Mouse (Mus musculus): ENCODE data around the gene Tmod3. TPM values are rescaled to one million over a fixed set of nuclear protein-coding genes. Genes with fewer than 3 reads are reported as not detected.

Tmod3 gene
- 59.1 TPM in 2 replicates for polyA plus RNA-seq (2012; rRNA removed)

GRCm38 (mm10) chr9:75559512-75560012, at the start of gene Tmod3:
Tmod3 (minus strand) TSS chr9:75559657.

Other genes with a start within 250 kb of the Tmod3 start
- not detected in 2 replicates for gene Bcl2l10, start 211.9 kb downstream of the Tmod3 start, polyA plus RNA-seq (2012; rRNA removed)
- 83.6 and 88.0 TPM in 2 replicates for gene Mapk6, start 149.7 kb downstream of the Tmod3 start, polyA plus RNA-seq (2012; rRNA removed)
- 26.7 and 28.1 TPM in 2 replicates for gene Leo1, start 118.1 kb downstream of the Tmod3 start, polyA plus RNA-seq (2012; rRNA removed)
- 44.8 and 48.5 TPM in 2 replicates for gene Tmod2, start 51.7 kb upstream of the Tmod3 start, polyA plus RNA-seq (2012; rRNA removed)
- gene Lysmd2, start 66.1 kb upstream of the Tmod3 start, polyA plus RNA-seq (2012; rRNA removed) = 17.5 and 21.7 TPM in 2 replicates
- gene Scg3, start 124.4 kb upstream of the Tmod3 start, polyA plus RNA-seq (2012; rRNA removed) = 76.2 and 93.8 TPM in 2 replicates
- 2.9 and 7.5 TPM in 2 replicates for gene Bmp5, start 215.7 kb upstream of the Tmod3 start, polyA plus RNA-seq (2012; rRNA removed)

Measured in central nervous system, embryonic 14 days (tissue).